In the genomic region with DNA sequence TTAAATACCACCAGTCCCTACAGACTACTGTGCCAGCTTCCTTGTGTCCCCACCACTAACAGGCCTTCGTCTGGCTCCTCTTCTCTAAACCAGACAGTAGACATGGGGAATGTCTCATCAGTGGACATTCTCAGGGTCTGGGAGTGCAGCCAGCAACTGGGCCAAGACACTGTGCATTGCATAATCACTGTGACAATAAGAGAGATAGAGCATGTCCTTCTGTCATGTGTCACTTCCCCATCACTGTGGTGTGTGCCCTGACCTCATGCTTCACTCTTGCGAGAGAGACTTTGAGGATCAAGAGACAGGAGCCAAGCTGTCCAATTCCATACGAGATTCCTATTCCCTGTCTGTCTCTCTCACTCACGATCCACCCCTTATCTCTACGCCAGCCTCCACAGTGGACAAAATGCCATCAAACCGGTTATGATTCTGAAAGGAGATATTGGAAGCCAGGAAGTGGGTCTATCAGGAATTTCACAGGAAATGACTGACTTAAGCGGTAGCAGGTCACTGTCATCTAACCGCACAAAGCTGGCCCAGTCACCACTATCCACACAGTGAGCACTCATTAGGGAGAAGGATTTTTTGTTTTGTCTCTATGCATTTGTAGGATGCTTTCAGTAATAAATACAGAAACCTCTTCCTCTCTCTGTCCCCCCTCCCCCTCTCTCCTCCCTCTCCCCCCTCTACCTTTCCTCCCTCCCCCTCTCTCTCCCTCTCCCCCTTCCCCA, we compare ENCODE assay signal across 9 mouse cellular contexts.
DNase-seq lines count a peak whose midpoint lies in the region; ATAC-seq and TF ChIP-seq lines count a peak whose summit lies in the region.
"Had no signal": no experiment of that assay in that cellular context is flagged by ENCODE, and none has a peak within 500 bp of the region (broad histone marks: within the 10 kb centered on the region; RNA-seq: fewer than 3 reads in every experiment).

No protein-coding gene starts in this region.

- H3K9ac ChIP-seq in kidney, embryonic 14.5 days (ENCODE audit: low read depth, low read length): no peak overlapping the region
- no peak overlapping the region for H3K9ac ChIP-seq in midbrain, embryonic 13.5 days (replicated peaks)

- H3K9me3 ChIP-seq in kidney, embryonic 14.5 days (ENCODE audit: control insufficient read depth, low read length): no peaks in the 10 kb centered on the region
- H3K9me3 ChIP-seq in midbrain, embryonic 13.5 days: no peaks in the 10 kb centered on the region

- H3K4me2 ChIP-seq in kidney, embryonic 14.5 days (replicated peaks; ENCODE audit: low read depth, low read length): no peak overlapping the region
- H3K4me2 ChIP-seq in midbrain, embryonic 13.5 days (replicated peaks): no peak overlapping the region

- no peak for ATAC-seq in kidney, embryonic 14.5 days (ENCODE audit: low FRiP score, low TSS enrichment)
- ATAC-seq in midbrain, embryonic 13.5 days: no peak
- ATAC-seq: forebrain, embryonic 14.5 days had no signal

- WGBS in kidney, embryonic 14.5 days: 73% methylated on average over 8 of the region's 8 CpGs
- WGBS in midbrain, embryonic 13.5 days: 78% methylated on average over 8 of the region's 8 CpGs
- 46% methylated on average over 8 of the region's 8 CpGs for WGBS in cerebellum, adult 2 months

- H3K27me3 ChIP-seq in kidney, embryonic 14.5 days (ENCODE audit: control insufficient read depth, insufficient read depth, low read length): no peaks in the 10 kb centered on the region
- peaks cover 12% of the 10 kb centered on the region; the same call in 1 of the 2 replicates for H3K27me3 ChIP-seq in midbrain, embryonic 13.5 days
- no peaks in the 10 kb centered on the region; the same call in 1 of the 2 replicates for H3K27me3 ChIP-seq in cerebellum, adult 2 months (ENCODE audit: control insufficient read depth, insufficient read depth, low read length)

- H3K36me3 ChIP-seq in kidney, embryonic 14.5 days (ENCODE audit: control insufficient read depth, insufficient read depth, low read length): no peaks in the 10 kb centered on the region
- H3K36me3 ChIP-seq in midbrain, embryonic 13.5 days: no peaks in the 10 kb centered on the region

- peak; percentile 35 for DNase-seq in kidney, adult 18-20 months
- DNase-seq in adrenal gland, adult 18-20 months (ENCODE audit: low spot score in 2 of 2): peak; percentile 25 to 32
- peak; percentile 41 for DNase-seq in heart, postnatal 4 days
- DNase-seq in lung, postnatal 4 days: peak; percentile 73 to 89
- DNase-seq in embryo, embryonic 10 days (ENCODE audit: low spot score): no peak
- no peak for DNase-seq in cerebellum, adult 2 months

- no peak overlapping the region for H3K4me3 ChIP-seq in kidney, embryonic 14.5 days (ENCODE audit: low read length)
- H3K4me3 ChIP-seq in midbrain, embryonic 13.5 days (replicated peaks): no peak overlapping the region
- no peak overlapping the region for H3K4me3 ChIP-seq in cerebellum, adult 2 months (replicated peaks; ENCODE audit: insufficient read depth, low read depth, low read length)

- H3K4me1 ChIP-seq in kidney, embryonic 14.5 days (ENCODE audit: control insufficient read depth, insufficient read depth, low read length): peaks cover 8% of the 10 kb centered on the region
- H3K4me1 ChIP-seq in midbrain, embryonic 13.5 days (replicated peaks): peaks cover 17% of the 10 kb centered on the region
- H3K4me1 ChIP-seq in cerebellum, adult 2 months (ENCODE audit: control insufficient read depth, insufficient read depth, low read length): no peaks in the 10 kb centered on the region

- no peak for TF ChIP-seq POLR2A in cerebellum, adult 2 months (IDR thresholded peaks at IDR 0.05; ENCODE audit: borderline replicate concordance, insufficient read depth, low read length)

- H3K27ac ChIP-seq in kidney, embryonic 14.5 days (ENCODE audit: low read depth, low read length): no peak overlapping the region
- H3K27ac ChIP-seq in midbrain, embryonic 13.5 days: no peak overlapping the region
- H3K27ac ChIP-seq in cerebellum, adult 2 months (ENCODE audit: insufficient read depth, low read length): no peak overlapping the region

- TF ChIP-seq CTCF in cerebellum, adult 2 months (IDR thresholded peaks at IDR 0.05; ENCODE audit: borderline replicate concordance, insufficient read depth, low read depth, low read length): no peak

Comparison
In these comparisons a context has a peak if more than half of its experiments do, and no peak if none do; other contexts are left out.
1. DNase-seq: peak in kidney, adult 18-20 months (single experiment), adrenal gland, adult 18-20 months (2 of 2), heart, postnatal 4 days (single experiment) and lung, postnatal 4 days (2 of 2); none in embryo, embryonic 10 days (single experiment) and cerebellum, adult 2 months (0 of 2).